ENCODE assay signal across 28 mouse cellular contexts in the genomic region with DNA sequence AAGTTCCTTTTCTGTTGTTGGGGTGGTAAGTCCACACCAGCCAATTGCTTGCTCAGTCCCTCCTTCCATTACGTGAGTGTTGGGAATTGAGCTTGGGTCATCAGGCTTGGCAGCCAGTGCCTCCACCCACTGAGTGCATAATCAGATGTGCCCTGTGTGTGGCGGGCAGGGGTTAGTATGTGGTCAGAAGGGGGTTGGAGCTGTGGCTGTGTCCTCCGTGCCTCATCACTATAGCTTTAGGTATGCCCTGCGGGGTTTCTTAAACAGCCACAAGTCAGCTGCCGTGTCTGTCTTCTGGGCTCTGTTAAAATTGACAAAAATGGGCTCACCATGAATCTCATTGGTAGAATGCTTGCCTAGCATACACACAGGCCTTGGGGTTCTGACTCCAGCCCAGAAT. TPM values are rescaled to one million over a fixed set of nuclear protein-coding genes. Genes with fewer than 3 reads are reported as not detected.
"Had no signal": no experiment of that assay in that cellular context is flagged by ENCODE, and none has a peak within 500 bp of the region (broad histone marks: within the 10 kb centered on the region; RNA-seq: fewer than 3 reads in every experiment).

No protein-coding gene starts in this region.

- H3K9ac ChIP-seq: forebrain, postnatal 0 days; heart, embryonic 13.5 days; heart, embryonic 15.5 days; hindbrain, embryonic 13.5 days; hindbrain, embryonic 15.5 days; limb, embryonic 13.5 days; limb, embryonic 15.5 days; liver, embryonic 13.5 days had no signal

- DNase-seq: forebrain, postnatal 0 days; gastrocnemius, adult 2 months; gastrocnemius, postnatal 10 days; gastrocnemius, postnatal 25 days; heart, adult 18-20 months; heart, postnatal 14 days; heart, postnatal 36 days; kidney, adult 11 months; kidney, adult 2 months; kidney, postnatal 10 days; kidney, postnatal 25 days; kidney, postnatal 4 days; layer of hippocampus, adult 9-11 months; layer of hippocampus, postnatal 36 days; left cerebral cortex, postnatal 4 days; liver, embryonic 13.5 days had no signal

- H3K4me2 ChIP-seq: heart, embryonic 11.5 days; heart, embryonic 13.5 days; heart, embryonic 15.5 days; hindbrain, embryonic 13.5 days; hindbrain, embryonic 15.5 days; limb, embryonic 13.5 days; limb, embryonic 15.5 days; liver, embryonic 11.5 days; liver, embryonic 13.5 days had no signal

- H3K27ac ChIP-seq: gastrocnemius, adult 2 months; heart, embryonic 13.5 days; heart, embryonic 15.5 days; hindbrain, embryonic 13.5 days; hindbrain, embryonic 15.5 days; hindbrain, postnatal 0 days; layer of hippocampus, adult 2 months; limb, embryonic 13.5 days; limb, embryonic 15.5 days; liver, embryonic 13.5 days had no signal

- H3K4me3 ChIP-seq: gastrocnemius, adult 2 months; heart, embryonic 13.5 days; heart, embryonic 15.5 days; hindbrain, embryonic 13.5 days; hindbrain, embryonic 15.5 days; layer of hippocampus, adult 2 months; limb, embryonic 13.5 days; limb, embryonic 15.5 days; liver, embryonic 13.5 days had no signal

- H3K27me3 ChIP-seq: heart, embryonic 13.5 days; heart, embryonic 15.5 days; hindbrain, embryonic 15.5 days; limb, embryonic 13.5 days; limb, embryonic 15.5 days; liver, embryonic 13.5 days had no signal

- H3K36me3 ChIP-seq: hindbrain, embryonic 15.5 days; liver, embryonic 13.5 days had no signal

- ATAC-seq: forebrain, postnatal 0 days; hindbrain, postnatal 0 days; intestine, embryonic 16.5 days had no signal

- H3K4me1 ChIP-seq: heart, embryonic 15.5 days; limb, embryonic 13.5 days; limb, embryonic 15.5 days; liver, embryonic 13.5 days had no signal

RNA-seq across cellular contexts. Expression of gene Rassf10, which starts 46.9 kb away (rescaled TPM):
- total RNA-seq: hematopoietic stem cell, adult 5-6 weeks had no signal
